Mouse (Mus musculus) hindbrain, embryonic 12.5 days (tissue): ENCODE data around the gene Gm12258. TPM values are rescaled to one million over a fixed set of nuclear protein-coding genes. Genes with fewer than 3 reads are reported as not detected.

Experiments
- ATAC-seq: fragments of 200-750 bp; cut with Nextera tagmentation; 2 replicates; pipeline ENCODE4 v1.8.0; 2017; ENCODE audit warnings: moderate TSS enrichment; ENCODE audit not compliant: low FRiP score
- H3K27ac ChIP-seq: fragments of 300-500 bp; sonication (generic); 2 replicates; pipeline ENCODE4 v1.5.1; 2016; ENCODE audit warnings: mild to moderate bottlenecking
- H3K27me3 ChIP-seq: fragments of 300-500 bp; sonication (generic); 2 replicates; pipeline ENCODE4 v1.6.1; 2016; ENCODE audit warnings: mild to moderate bottlenecking
- H3K36me3 ChIP-seq: fragments of 300-500 bp; sonication (generic); 2 replicates; pipeline ENCODE4 v1.6.1; 2016; ENCODE audit warnings: mild to moderate bottlenecking
- H3K4me1 ChIP-seq: fragments of 300-500 bp; sonication (generic); 2 replicates; pipeline ENCODE4 v1.6.1; 2016
- H3K4me2 ChIP-seq: fragments of 300-500 bp; sonication (generic); replicated peaks from 2 replicates; pipeline ENCODE4 v1.6.1; 2016; ENCODE audit warnings: mild to moderate bottlenecking
- H3K4me3 ChIP-seq: fragments of 300-500 bp; sonication (generic); 2 replicates; pipeline ENCODE4 v1.5.1; 2016; ENCODE audit warnings: mild to moderate bottlenecking
- H3K9ac ChIP-seq: fragments of 300-500 bp; sonication (generic); 2 replicates; pipeline ENCODE4 v1.6.1; 2016; ENCODE audit warnings: mild to moderate bottlenecking, moderate library complexity
- H3K9me3 ChIP-seq: fragments of 300-500 bp; sonication (generic); replicated peaks from 2 replicates; pipeline ENCODE4 v1.6.1; 2016; ENCODE audit warnings: mild to moderate bottlenecking
- WGBS: fragments of 180-500 bp; shearing (Covaris S2); methylation state at CpG from one replicate; pipeline ENCODE4 v1.1.7; 2016; 5-methylcytosine and 5-hydroxymethylcytosine counted together
- polyA plus RNA-seq: library from polyadenylated mRNA; unstranded; fragments of >200 nt; fragmentation: Nextera tagmentation; extraction: Ambion mirVana; gene quantifications from 2 replicates; pipeline ENCODE4 v1.2.1, GENCODE M21; 2016

The Gm12258 gene
- polyA plus RNA-seq, 1 experiment from 2014 or later: 19.1 TPM

GRCm38 (mm10) chr11:58849731-58850130, 2.8 kb downstream of the Gm12258 start:
- no peaks in the 10 kb centered on the region for H3K27me3 ChIP-seq
- ATAC-seq: no peak
- peaks cover 43% of the 10 kb centered on the region for H3K36me3 ChIP-seq
- H3K4me2 ChIP-seq: no peak overlapping the region
- peaks cover 7% of the 10 kb centered on the region for H3K4me1 ChIP-seq
- no peak overlapping the region for H3K4me3 ChIP-seq
- WGBS: 61% methylated on average over 2 of the region's 2 CpGs
- H3K27ac ChIP-seq: no peak overlapping the region
- H3K9me3 ChIP-seq: no peaks in the 10 kb centered on the region
- no peak overlapping the region for H3K9ac ChIP-seq

GRCm38 (mm10) chr11:58860744-58861143, 13.8 kb downstream of the Gm12258 start:
- no peak overlapping the region for H3K4me3 ChIP-seq
- ATAC-seq: no peak
- no peaks in the 10 kb centered on the region for H3K27me3 ChIP-seq
- H3K4me1 ChIP-seq: no peaks in the 10 kb centered on the region
- no peak overlapping the region for H3K27ac ChIP-seq
- no peak overlapping the region for H3K9ac ChIP-seq
- peaks cover 19% of the 10 kb centered on the region for H3K9me3 ChIP-seq
- 96% methylated on average over 8 of the region's 8 CpGs for WGBS
- H3K4me2 ChIP-seq: no peak overlapping the region
- peaks cover 50% of the 10 kb centered on the region for H3K36me3 ChIP-seq

- H3K27ac ChIP-seq: peak within 1 kb of the TSS; percentile 89
- peak within 1 kb of the TSS; percentile 77 for H3K4me2 ChIP-seq
- no peaks in the 10 kb centered on the region for H3K27me3 ChIP-seq
- ATAC-seq: peak; percentile 89
- H3K4me3 ChIP-seq: peak within 1 kb of the TSS; percentile 74
- peaks cover 11% of the 10 kb centered on the region for H3K4me1 ChIP-seq
- 6% methylated on average over 37 of the region's 37 CpGs for WGBS
- peak within 1 kb of the TSS; percentile 91 for H3K9ac ChIP-seq
- no peaks in the 10 kb centered on the region for H3K9me3 ChIP-seq
- H3K36me3 ChIP-seq: peaks cover 23% of the 10 kb centered on the region
These were observed 20.3 kb downstream of the Gm12258 start, which contains the start of gene 2810021J22Rik for GRCm38 (mm10) chr11:58867039-58867953. 2810021J22Rik (plus strand) TSS chr11:58867216.

DNA sequence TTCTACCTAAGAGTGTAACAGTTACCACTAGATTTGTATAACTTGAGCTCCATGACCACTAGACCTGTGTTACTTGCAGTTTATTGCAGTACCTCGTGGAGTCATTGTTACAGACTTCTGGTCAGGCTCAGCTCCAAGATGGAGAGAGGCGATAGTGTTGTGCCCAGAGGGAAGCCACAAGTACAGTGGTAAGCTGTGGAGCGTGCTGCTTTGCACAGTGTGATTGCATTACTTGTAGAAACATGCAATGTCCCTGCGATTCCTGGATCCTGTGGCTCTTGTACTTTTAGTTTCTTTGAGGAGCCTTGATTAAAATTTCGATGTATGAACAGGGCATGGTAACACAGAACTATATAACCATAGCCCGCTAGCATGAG, 21.0 kb downstream of the Gm12258 start:
- 0 out of 2 replicates have a peak, but pooled peaks have one; percentile 16 for ATAC-seq
- no peaks in the 10 kb centered on the region for H3K27me3 ChIP-seq
- H3K27ac ChIP-seq: no peak overlapping the region
- peaks cover 23% of the 10 kb centered on the region for H3K36me3 ChIP-seq
- 89% methylated on average over 6 of the region's 6 CpGs for WGBS
- H3K9ac ChIP-seq: peak overlapping the region; percentile 91
- peak overlapping the region; percentile 77 for H3K4me2 ChIP-seq
- H3K4me1 ChIP-seq: peaks cover 11% of the 10 kb centered on the region
- peak overlapping the region; percentile 74 for H3K4me3 ChIP-seq
- no peaks in the 10 kb centered on the region for H3K9me3 ChIP-seq

GRCm38 (mm10) chr11:58870961-58871360, 24.0 kb downstream of the Gm12258 start:
- Histone ChIP-seq H3K27ac (no peak overlapping the region), H3K9me3 (no peaks in the 10 kb centered on the region), H3K27me3 (no peaks in the 10 kb centered on the region), H3K4me2 (no peak overlapping the region), H3K9ac (no peak overlapping the region), H3K4me3 (no peak overlapping the region), H3K4me1 (peaks cover 11% of the 10 kb centered on the region), H3K36me3 (peaks cover 26% of the 10 kb centered on the region)
- ATAC-seq: no peak
- WGBS: 83% methylated on average over 4 of the region's 4 CpGs

- no peak overlapping the region for H3K4me2 ChIP-seq
- no peaks in the 10 kb centered on the region for H3K4me1 ChIP-seq
- no peak overlapping the region for H3K9ac ChIP-seq
- peaks cover 36% of the 10 kb centered on the region for H3K36me3 ChIP-seq
- H3K9me3 ChIP-seq: no peaks in the 10 kb centered on the region
- no peak overlapping the region for H3K27ac ChIP-seq
- H3K4me3 ChIP-seq: no peak overlapping the region
- H3K27me3 ChIP-seq: no peaks in the 10 kb centered on the region
- 88% methylated on average over 8 of the region's 8 CpGs for WGBS
- no peak for ATAC-seq
These were observed 36.8 kb downstream of the Gm12258 start for GRCm38 (mm10) chr11:58883756-58884155.

DNA sequence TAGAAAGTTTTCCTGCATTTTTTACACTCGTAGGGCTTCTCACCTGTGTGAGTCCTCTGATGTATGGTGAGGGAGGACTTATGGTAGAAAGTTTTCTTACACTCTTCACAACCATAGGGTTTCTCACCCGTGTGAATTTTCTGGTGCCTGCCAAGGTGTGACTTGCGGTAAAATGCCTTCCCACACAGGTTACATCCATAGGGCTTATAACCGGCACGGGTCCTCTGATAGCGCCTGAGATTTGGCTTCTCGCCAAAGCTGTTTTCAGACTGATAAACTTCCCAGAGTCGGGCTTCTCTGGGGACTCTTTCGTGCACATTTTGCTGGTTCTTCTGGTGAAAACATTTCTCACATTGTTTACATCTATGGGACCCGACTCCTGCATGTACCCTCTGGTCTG, 43.6 kb downstream of the Gm12258 start:
- Histone ChIP-seq H3K9ac (no peak overlapping the region), H3K27me3 (no peaks in the 10 kb centered on the region), H3K36me3 (peaks cover 46% of the 10 kb centered on the region), H3K4me3 (no peak overlapping the region), H3K9me3 (no peaks in the 10 kb centered on the region), H3K4me2 (no peak overlapping the region), H3K27ac (no peak overlapping the region), H3K4me1 (no peaks in the 10 kb centered on the region)
- ATAC-seq: no peak
- 95% methylated on average over 10 of the region's 10 CpGs for WGBS

GRCm38 (mm10) chr11:58894456-58894855, 47.5 kb downstream of the Gm12258 start:
- no peaks in the 10 kb centered on the region for H3K9me3 ChIP-seq
- no peaks in the 10 kb centered on the region for H3K4me1 ChIP-seq
- WGBS: 75% methylated on average over 6 of the region's 6 CpGs
- H3K4me3 ChIP-seq: no peak overlapping the region
- H3K9ac ChIP-seq: no peak overlapping the region
- peaks cover 68% of the 10 kb centered on the region for H3K36me3 ChIP-seq
- H3K4me2 ChIP-seq: no peak overlapping the region
- ATAC-seq: no peak
- H3K27ac ChIP-seq: no peak overlapping the region
- no peaks in the 10 kb centered on the region for H3K27me3 ChIP-seq

DNA sequence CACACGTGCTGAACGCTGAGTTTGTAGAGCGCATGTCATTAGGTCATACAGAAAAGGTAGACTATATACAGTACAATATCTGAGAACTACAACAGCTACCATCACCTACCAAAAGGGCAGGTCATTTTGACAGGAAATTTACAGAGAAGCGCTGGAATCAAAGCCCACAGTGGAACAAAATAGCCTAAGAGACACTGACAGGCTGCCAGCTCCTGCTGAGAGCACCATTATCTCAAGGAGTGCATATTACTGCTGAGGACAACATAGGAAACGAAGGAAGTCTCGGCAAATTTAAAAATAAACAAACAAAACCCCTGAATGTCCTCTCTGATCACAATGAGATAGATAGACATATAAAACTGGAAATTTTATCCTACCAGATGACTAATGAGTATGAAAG, 50.5 kb downstream of the Gm12258 start:
- Histone ChIP-seq H3K4me1 (no peaks in the 10 kb centered on the region; the same call in 1 of the 2 replicates), H3K9ac (no peak overlapping the region), H3K9me3 (no peaks in the 10 kb centered on the region), H3K27ac (no peak overlapping the region), H3K36me3 (peaks cover 57% of the 10 kb centered on the region), H3K4me3 (no peak overlapping the region), H3K27me3 (no peaks in the 10 kb centered on the region), H3K4me2 (no peak overlapping the region)
- ATAC-seq: no peak
- WGBS: 89% methylated on average over 6 of the region's 6 CpGs

DNA sequence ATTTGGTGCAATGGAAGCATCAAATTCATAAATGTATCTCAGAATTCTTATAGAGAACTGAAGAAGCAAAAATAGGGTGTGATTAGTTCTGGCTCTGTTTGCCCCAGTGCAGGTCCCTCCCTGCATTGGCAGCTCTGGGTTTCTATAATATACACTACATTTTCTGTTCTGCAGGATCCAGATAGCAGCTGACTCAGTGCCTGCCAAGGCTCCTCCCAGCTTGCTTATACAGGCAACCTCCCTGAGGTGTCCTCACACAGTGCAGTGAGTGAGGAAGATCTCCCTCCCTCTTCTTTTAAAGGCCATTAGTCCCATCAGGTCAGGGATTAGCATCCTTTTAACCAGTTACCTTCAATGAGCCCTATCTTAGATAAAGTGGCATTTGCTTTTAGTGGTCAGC, 54.1 kb downstream of the Gm12258 start:
- Histone ChIP-seq H3K9ac (no peak overlapping the region), H3K4me2 (no peak overlapping the region), H3K27ac (no peak overlapping the region), H3K9me3 (no peaks in the 10 kb centered on the region), H3K36me3 (peaks cover 35% of the 10 kb centered on the region), H3K4me3 (no peak overlapping the region), H3K4me1 (peaks cover 8% of the 10 kb centered on the region), H3K27me3 (no peaks in the 10 kb centered on the region)
- ATAC-seq: no peak

DNA sequence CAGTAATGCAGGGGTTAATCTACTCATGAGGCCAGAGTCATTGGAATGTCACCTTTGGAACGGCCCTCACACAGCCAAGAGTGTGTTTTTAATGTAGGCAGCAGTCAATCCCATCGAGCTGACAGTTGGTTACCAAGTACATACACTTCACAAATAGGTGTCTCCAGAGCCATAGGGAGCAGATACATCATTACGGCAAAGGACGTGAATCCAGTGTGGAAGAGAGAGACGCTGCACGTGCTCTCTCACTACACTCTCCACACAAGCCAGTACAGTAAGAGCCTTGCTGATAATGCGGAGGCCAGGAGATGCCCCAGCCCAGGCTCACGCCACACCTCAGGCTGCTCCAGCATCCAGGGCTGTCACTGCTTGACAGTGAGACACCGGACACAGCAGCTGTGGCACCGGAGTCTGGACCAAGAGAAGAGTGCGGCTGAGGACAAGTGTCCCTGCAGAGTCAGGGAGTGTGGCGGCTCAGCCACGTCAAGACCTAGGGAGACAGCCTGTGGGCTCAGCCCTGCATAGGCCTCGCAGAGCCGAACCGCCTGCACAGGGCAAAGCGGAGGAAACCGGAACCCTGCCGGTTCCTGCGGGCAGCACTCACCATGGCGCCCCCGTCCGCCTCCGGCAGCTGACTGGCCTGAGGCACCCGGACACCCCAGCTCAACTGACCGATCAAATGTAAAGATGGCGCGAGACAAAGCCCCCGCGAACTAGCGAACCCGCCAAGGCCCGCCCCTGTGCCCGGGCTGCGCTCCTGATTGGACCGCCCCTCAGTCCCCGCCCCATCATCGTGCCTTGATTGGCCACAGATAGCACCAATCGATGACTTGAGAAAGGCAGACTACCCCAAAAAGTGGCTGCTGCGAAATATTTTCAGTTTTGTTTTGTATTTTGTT, 56.8 kb downstream of the Gm12258 start, which contains the start of gene Zfp39:
TSS of gene Zfp39 (minus strand) at position 715 of the 899 bp plus-strand sequence.
- H3K9ac ChIP-seq: peak within 1 kb of the TSS; percentile 72
- H3K27ac ChIP-seq: peak within 1 kb of the TSS; percentile 79
- H3K9me3 ChIP-seq: no peaks in the 10 kb centered on the region
- WGBS: under 1% methylated on average over 40 of the region's 40 CpGs
- peaks cover 8% of the 10 kb centered on the region for H3K4me1 ChIP-seq
- peak within 1 kb of the TSS; percentile 68 for H3K4me2 ChIP-seq
- H3K36me3 ChIP-seq: peaks cover 18% of the 10 kb centered on the region
- peak within 1 kb of the TSS; percentile 60 for H3K4me3 ChIP-seq
- no peaks in the 10 kb centered on the region for H3K27me3 ChIP-seq
- peak; percentile 98 for ATAC-seq

DNA sequence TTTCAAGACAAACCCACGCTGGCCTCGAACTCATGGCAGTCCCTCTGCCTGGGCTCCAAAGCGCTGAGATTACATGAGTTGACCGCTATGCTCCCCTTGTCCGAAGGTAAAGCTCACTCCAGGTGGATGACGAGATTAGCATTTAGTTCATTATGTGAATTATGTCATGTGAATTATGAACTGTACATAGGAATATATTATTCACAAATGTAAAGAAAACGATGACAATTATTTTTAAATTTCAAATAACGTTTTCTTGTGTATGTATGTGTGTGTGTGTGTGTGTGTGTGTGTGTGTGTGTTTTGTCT, 57.4 kb downstream of the Gm12258 start:
- peaks cover 16% of the 10 kb centered on the region for H3K36me3 ChIP-seq
- H3K9me3 ChIP-seq: no peaks in the 10 kb centered on the region
- no peaks in the 10 kb centered on the region for H3K27me3 ChIP-seq
- peak overlapping the region; percentile 68 for H3K4me2 ChIP-seq
- 5% methylated on average over 8 of the region's 8 CpGs for WGBS
- H3K4me1 ChIP-seq: peaks cover 8% of the 10 kb centered on the region
- H3K27ac ChIP-seq: no peak overlapping the region
- no peak overlapping the region for H3K9ac ChIP-seq
- H3K4me3 ChIP-seq: peak overlapping the region; percentile 60
- ATAC-seq: peak; percentile 46
